Mouse (Mus musculus) kidney, embryonic 14.5 days (tissue): ENCODE data around the gene Tomm40. TPM values are rescaled to one million over a fixed set of nuclear protein-coding genes. Genes with fewer than 3 reads are reported as not detected.
A peak's percentile ranks its signal among the peaks of the same experiment; 100 is the strongest.

Source experiments
- ATAC-seq: fragments of 200-750 bp; cut with Nextera tagmentation; 2 replicates; pipeline ENCODE4 v1.8.0; 2017; ENCODE audit warnings: moderate number of reproducible peaks, mild to moderate bottlenecking, moderate TSS enrichment, moderate library complexity; ENCODE audit not compliant: low FRiP score, low TSS enrichment
- H3K27ac ChIP-seq: fragments of 300-500 bp; sonication (generic); 2 replicates; pipeline ENCODE4 v1.5.1; 2014; ENCODE audit warnings: low read depth, mild to moderate bottlenecking, low read length, moderate library complexity, mixed read lengths
- H3K27me3 ChIP-seq: fragments of 300-500 bp; sonication (generic); 2 replicates; pipeline ENCODE4 v1.6.1; 2014; ENCODE audit warnings: mild to moderate bottlenecking, low read length; ENCODE audit not compliant: control insufficient read depth, insufficient read depth
- H3K36me3 ChIP-seq: fragments of 300-500 bp; sonication (generic); 2 replicates; pipeline ENCODE4 v1.6.1; 2014; ENCODE audit warnings: low read length, mixed read lengths; ENCODE audit not compliant: control insufficient read depth, insufficient read depth
- H3K4me1 ChIP-seq: fragments of 300-500 bp; sonication (generic); 2 replicates; pipeline ENCODE4 v1.6.1; 2014; ENCODE audit warnings: low read length, mixed read lengths; ENCODE audit not compliant: control insufficient read depth, insufficient read depth
- H3K4me2 ChIP-seq: fragments of 300-500 bp; sonication (generic); replicated peaks from 2 replicates; pipeline ENCODE4 v1.6.1; 2014; ENCODE audit warnings: low read depth, mild to moderate bottlenecking, low read length
- H3K4me3 ChIP-seq: fragments of 300-500 bp; sonication (generic); 2 replicates; pipeline ENCODE4 v1.5.1; 2014; ENCODE audit warnings: mild to moderate bottlenecking, low read length
- H3K9ac ChIP-seq: fragments of 300-500 bp; sonication (generic); 2 replicates; pipeline ENCODE4 v1.6.1; 2014; ENCODE audit warnings: low read depth, mild to moderate bottlenecking, low read length, moderate library complexity
- H3K9me3 ChIP-seq: fragments of 300-500 bp; sonication (generic); 2 replicates; pipeline ENCODE4 v1.6.1; 2016; ENCODE audit warnings: low read length; ENCODE audit not compliant: control insufficient read depth
- WGBS: fragments of 180-500 bp; shearing (Covaris S2); extraction: QIAGEN DNeasy Blood & Tissue Kit; methylation state at CpG from one replicate; pipeline ENCODE4 v1.1.7; 2014; 5-methylcytosine and 5-hydroxymethylcytosine counted together
- polyA plus RNA-seq: library from polyadenylated mRNA; unstranded; fragments of >200 nt; fragmentation: Nextera tagmentation; extraction: Ambion mirVana; gene quantifications from 2 replicates; pipeline ENCODE4 v1.2.1, GENCODE M21; 2014

Tomm40 gene
- polyA plus RNA-seq, 1 experiment from 2014 or later: 177 TPM

DNA sequence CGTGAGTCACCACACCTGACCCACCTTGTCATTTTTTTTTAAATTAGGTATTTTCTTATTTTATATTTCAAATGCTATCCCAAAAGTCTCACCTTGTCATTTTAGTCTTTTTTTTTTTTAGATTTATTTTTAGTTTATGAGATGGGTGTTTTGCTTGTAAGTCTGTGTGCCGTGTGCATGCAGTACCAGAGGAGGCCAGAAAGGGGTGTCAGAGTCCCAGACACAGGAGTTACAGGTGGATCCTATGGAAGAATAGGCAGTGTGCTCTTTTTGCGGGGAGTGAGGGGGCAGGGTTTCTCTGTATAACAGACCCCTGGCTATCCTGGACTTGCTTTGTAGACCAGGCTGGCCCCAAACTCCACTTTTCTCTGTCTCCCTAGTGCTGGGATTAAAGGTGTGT lies 23.5 kb upstream of the Tomm40 start:
- H3K4me3 ChIP-seq: no peak overlapping the region
- 87% methylated on average over 3 of the region's 3 CpGs for WGBS
- peaks cover 60% of the 10 kb centered on the region for H3K36me3 ChIP-seq
- H3K27ac ChIP-seq: no peak overlapping the region
- 0 out of 2 replicates have a peak, but pooled peaks cover 3% of the 10 kb centered on the region for H3K9me3 ChIP-seq
- no peak overlapping the region for H3K9ac ChIP-seq
- no peak for ATAC-seq
- peaks cover 26% of the 10 kb centered on the region for H3K4me1 ChIP-seq
- H3K4me2 ChIP-seq: no peak overlapping the region
- no peaks in the 10 kb centered on the region for H3K27me3 ChIP-seq

DNA sequence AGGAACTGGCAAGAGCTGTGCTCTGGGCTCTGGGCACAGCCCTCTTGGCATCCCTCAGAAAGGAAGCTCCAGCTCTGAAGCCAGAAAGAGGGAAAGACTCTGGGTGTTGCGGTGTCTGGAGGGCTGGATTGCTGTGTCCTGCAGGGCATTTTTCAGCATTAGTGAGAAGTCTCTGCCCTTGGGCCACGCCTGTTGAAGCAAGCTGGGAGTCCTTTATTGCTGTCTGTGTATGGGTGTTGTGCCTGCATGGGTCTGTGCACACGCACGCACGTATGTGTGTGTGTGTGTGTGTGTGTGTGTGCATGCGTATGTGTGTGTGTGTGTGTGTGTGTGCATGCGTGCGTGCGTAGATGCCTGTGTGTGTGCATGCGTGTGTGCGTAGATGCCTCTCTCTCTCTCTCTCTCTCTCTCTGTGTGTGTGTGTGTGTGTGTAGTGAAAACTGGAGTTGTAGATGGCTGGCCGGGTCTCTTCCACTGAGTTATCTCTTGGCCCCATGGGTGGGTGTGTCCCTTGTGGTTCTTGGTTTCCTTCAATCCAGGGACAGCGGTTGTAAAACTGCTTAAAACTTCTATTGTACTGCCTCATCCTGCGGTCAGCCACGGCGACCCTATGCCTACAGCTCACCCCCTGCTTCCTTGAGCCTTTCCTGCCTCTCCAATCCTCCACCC lies 21.3 kb upstream of the Tomm40 start:
- Histone ChIP-seq H3K27ac (no peak overlapping the region; the same call in 1 of the 2 replicates), H3K9ac (no peak overlapping the region), H3K4me2 (no peak overlapping the region), H3K4me3 (no peak overlapping the region), H3K4me1 (peaks cover 8% of the 10 kb centered on the region), H3K27me3 (no peaks in the 10 kb centered on the region), H3K9me3 (0 out of 2 replicates have a peak, but pooled peaks cover 3% of the 10 kb centered on the region), H3K36me3 (peaks cover 73% of the 10 kb centered on the region)
- WGBS: 82% methylated on average over 16 of the region's 16 CpGs
- no peak for ATAC-seq

DNA sequence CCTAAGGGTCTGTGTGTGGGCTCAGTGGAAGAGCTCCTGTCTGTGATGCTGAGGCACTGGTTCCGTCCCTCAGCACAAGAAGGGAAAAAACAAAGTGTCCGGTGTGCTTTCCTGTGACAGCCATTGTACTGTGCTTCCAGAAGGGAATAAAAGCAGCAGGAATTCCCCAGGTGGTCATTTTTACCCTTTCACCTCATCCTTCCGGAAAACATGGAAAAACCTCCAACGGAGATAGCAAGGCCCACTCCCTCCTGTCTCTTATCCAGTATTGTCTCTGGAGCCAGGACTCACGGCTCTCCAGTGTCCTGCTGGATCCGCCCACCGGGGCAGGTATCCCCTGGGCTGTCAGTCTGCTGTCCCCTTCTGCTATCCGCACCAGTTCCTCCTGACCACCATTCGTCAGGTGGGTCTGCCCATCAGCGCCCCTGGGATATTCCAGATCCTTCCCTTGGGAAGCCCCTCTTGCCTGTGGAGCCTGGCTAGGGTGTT lies 19.0 kb upstream of the Tomm40 start:
- no peak overlapping the region for H3K27ac ChIP-seq
- 87% methylated on average over 10 of the region's 10 CpGs for WGBS
- H3K4me1 ChIP-seq: no peaks in the 10 kb centered on the region
- ATAC-seq: no peak
- H3K4me3 ChIP-seq: no peak overlapping the region
- H3K9me3 ChIP-seq: no peaks in the 10 kb centered on the region
- no peaks in the 10 kb centered on the region for H3K27me3 ChIP-seq
- no peak overlapping the region for H3K9ac ChIP-seq
- H3K36me3 ChIP-seq: peaks cover 89% of the 10 kb centered on the region
- no peak overlapping the region for H3K4me2 ChIP-seq

DNA sequence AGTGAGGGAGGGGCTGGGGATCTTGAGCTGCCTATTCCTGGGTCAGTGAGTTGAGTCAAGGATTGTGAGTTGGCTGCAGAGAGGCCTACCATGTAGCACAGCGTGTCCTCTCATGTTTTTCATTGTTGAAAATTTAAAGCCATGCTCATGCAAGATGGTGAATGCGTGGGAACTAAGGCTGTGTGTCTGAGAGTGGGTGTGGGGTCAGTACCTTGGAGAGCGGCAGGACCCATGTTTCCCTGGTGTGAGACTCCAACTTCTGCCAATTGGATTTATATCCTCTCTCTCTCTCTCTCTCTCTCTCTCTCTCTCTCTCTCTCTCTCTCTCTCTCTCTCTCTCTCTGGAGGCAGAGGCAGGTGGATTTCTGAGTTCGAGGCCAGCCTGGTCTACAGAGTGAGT lies 11.3 kb upstream of the Tomm40 start:
- Histone ChIP-seq H3K27me3 (no peaks in the 10 kb centered on the region), H3K27ac (no peak overlapping the region), H3K4me2 (no peak overlapping the region), H3K4me3 (no peak overlapping the region), H3K36me3 (peaks cover 90% of the 10 kb centered on the region), H3K9ac (no peak overlapping the region), H3K4me1 (no peaks in the 10 kb centered on the region), H3K9me3 (peaks cover 3% of the 10 kb centered on the region; the same call in 1 of the 2 replicates)
- WGBS: 90% methylated on average over 4 of the region's 4 CpGs
- ATAC-seq: no peak

DNA sequence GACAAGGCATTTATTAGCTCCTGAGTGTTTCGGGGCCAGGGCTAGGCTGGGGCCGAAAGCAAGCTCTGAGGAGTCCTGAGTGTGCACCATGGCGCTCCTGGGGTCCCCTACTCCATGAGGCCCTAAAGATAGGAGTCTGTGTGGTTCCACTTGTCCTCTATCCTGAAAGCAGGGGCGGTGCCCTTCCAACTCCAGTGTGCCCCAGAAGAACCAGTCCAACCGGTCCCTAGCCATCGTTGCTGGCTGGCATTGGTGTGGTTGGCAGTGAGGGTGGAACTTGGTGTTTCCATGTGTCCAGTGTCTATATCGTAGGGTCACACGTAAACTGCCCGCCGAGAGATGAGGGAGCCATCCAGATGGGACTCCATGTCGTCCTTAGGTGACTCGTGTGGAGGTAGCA lies 8.9 kb upstream of the Tomm40 start:
- no peak for ATAC-seq
- 93% methylated on average over 12 of the region's 12 CpGs for WGBS

DNA sequence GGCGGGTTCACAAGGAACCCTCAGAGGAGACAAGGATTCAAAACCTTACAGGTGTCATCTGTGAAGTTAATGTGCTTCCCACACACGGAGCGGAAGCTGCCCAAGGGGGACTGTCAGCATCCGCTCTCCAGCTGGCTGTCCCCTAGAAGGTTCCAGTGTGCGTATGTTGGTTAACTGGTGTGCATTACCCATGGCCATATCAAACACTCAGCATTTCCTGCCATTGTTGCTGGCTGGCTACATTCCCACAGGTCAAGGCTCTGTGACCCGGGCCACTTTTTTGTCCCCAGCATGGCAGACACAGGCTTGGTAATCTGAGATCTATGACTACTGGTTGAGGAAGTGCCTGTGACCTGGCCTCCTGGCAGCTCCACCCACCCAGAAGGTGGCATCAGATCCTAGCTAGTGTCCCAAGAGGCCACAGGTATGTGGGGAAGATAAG lies 7.5 kb upstream of the Tomm40 start:
- no peak overlapping the region for H3K9ac ChIP-seq
- no peak for ATAC-seq
- WGBS: 91% methylated on average over 6 of the region's 6 CpGs

More for the DNA sequence above, 8.9 kb upstream of the Tomm40 start:
- no peak overlapping the region for H3K4me3 ChIP-seq
- no peak overlapping the region for H3K4me2 ChIP-seq
- peaks cover 15% of the 10 kb centered on the region for H3K9me3 ChIP-seq
- H3K9ac ChIP-seq: no peak overlapping the region
- H3K27me3 ChIP-seq: no peaks in the 10 kb centered on the region
- H3K36me3 ChIP-seq: peaks cover 75% of the 10 kb centered on the region
- no peaks in the 10 kb centered on the region for H3K4me1 ChIP-seq
- H3K27ac ChIP-seq: no peak overlapping the region

GRCm38 (mm10) chr7:19719200-19719599 lies 4.0 kb upstream of the Tomm40 start:
- Histone ChIP-seq H3K36me3 (peaks cover 36% of the 10 kb centered on the region), H3K4me3 (no peak overlapping the region), H3K27me3 (no peaks in the 10 kb centered on the region), H3K4me1 (peaks cover 7% of the 10 kb centered on the region; the same call in 1 of the 2 replicates), H3K9me3 (peaks cover 15% of the 10 kb centered on the region), H3K27ac (no peak overlapping the region), H3K9ac (no peak overlapping the region), H3K4me2 (no peak overlapping the region)
- ATAC-seq: no peak
- 86% methylated on average over 4 of the region's 4 CpGs for WGBS

More for the DNA sequence above, 7.5 kb upstream of the Tomm40 start:
- Histone ChIP-seq H3K9me3 (peaks cover 15% of the 10 kb centered on the region), H3K27me3 (no peaks in the 10 kb centered on the region), H3K36me3 (peaks cover 64% of the 10 kb centered on the region), H3K4me1 (no peaks in the 10 kb centered on the region), H3K27ac (peak overlapping the region; percentile 37; the same call in 1 of the 2 replicates), H3K4me2 (no peak overlapping the region), H3K4me3 (no peak overlapping the region)

DNA sequence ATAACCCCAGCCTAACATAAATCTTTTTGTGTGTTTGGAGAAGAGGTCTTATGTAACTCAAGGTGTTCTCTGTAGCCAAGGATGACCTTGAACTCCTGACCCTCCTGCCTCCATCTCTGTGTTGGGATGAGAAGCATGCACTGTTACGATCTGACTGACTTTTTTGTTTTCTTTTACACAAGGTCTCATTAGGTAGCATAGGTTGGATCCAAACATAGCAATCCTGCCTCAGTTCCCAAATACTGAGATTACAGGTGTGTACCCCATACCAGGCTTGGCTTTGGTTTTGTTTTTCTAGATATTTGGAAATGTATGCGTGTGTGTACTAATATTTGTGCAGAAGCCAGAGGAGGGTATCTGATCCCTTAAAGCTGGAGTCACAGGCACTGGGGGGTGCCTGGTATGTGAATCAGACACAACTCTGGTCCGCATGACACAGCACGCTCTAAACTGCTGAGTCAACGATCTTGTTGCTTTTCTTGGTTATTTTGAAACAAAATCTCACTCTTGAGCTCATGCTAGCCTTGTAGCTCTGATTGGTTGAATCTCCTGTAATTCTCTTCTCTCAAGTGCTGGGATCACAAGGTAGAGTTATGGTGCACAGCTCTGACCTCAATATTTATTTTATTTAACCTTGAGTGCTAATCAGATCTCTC lies 3.2 kb upstream of the Tomm40 start:
- Histone ChIP-seq H3K4me1 (peaks cover 10% of the 10 kb centered on the region; the same call in 1 of the 2 replicates), H3K27me3 (no peaks in the 10 kb centered on the region), H3K9me3 (peaks cover 15% of the 10 kb centered on the region), H3K27ac (no peak overlapping the region), H3K9ac (no peak overlapping the region), H3K4me3 (no peak overlapping the region), H3K36me3 (peaks cover 34% of the 10 kb centered on the region), H3K4me2 (no peak overlapping the region)
- WGBS: 84% methylated on average over 5 of the region's 5 CpGs
- no peak for ATAC-seq

- Histone ChIP-seq H3K4me1 (peaks cover 10% of the 10 kb centered on the region; the same call in 1 of the 2 replicates), H3K36me3 (peaks cover 33% of the 10 kb centered on the region), H3K9me3 (peaks cover 15% of the 10 kb centered on the region), H3K27ac (no peak overlapping the region), H3K27me3 (no peaks in the 10 kb centered on the region), H3K9ac (no peak overlapping the region), H3K4me2 (no peak overlapping the region), H3K4me3 (no peak overlapping the region)
- no peak for ATAC-seq
- 83% methylated on average over 4 of the region's 4 CpGs for whole genome bisulfite sequencing
Measured at GRCm38 (mm10) chr7:19717346-19717745, 2.1 kb upstream of the Tomm40 start.
